ENCODE assay signal across 1 mouse cellular context in the genomic region with DNA sequence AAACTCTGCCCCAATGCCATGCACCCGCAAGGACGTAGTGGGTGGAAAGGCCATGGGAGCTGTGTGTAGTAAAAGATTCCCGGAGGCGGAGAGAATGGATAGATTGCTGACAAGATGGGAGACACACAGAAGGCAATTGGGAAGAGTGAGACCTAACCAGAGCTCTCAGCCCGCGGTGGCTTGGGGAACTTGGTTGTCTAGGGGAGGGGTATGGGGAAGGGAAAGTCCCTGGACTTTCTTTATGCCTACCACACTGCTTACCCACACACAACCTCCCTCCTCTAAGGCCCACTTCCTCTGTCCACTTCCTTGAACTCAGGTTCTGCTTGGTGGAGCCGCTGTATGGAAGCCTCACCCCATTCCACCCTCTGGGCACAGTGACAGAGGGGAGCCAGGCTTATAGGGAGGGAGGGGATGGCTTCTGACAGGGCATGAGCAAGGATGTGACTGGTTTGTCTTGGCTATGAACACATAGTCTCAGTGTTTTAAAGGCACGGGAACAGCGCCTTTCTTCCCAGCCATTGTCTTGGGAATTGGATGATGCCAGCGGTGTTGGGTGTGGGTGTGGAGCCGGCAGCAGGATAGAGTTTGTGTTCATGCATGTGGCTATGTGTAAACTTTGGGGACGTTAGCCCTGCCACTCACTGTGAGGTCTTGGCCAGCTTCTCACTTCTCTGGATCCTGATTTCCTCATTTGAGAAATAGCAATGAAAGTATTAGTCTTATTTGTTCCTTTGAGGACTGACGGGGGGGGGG.
TF ChIP-seq lines count a peak whose summit lies in the region.

No protein-coding gene starts in this region.

TF ChIP-seq in myocyte, 11 proteins besides CTCF, POLR2A, EP300 and RAD21 (continued from another document):
- no peak for TF ChIP-seq MYOG (IDR thresholded peaks at IDR 0.05; ENCODE audit: control insufficient read depth in 1 of 3, insufficient read depth in 1 of 3, insufficient read length in 2 of 3, low read depth in 2 of 3)
- no peak for TF ChIP-seq MYOD1 (IDR thresholded peaks at IDR 0.05; ENCODE audit: control insufficient read depth in 1 of 3, insufficient read length in 2 of 3, low read depth in 2 of 3)
- no peak for TF ChIP-seq SRF (IDR thresholded peaks at IDR 0.05; ENCODE audit: control insufficient read depth, insufficient read length, low read depth)
- TF ChIP-seq E2F4 (IDR thresholded peaks at IDR 0.05; ENCODE audit: insufficient read depth) = no peak
